Mouse (Mus musculus) lung, postnatal 25 days (tissue): ENCODE measurements at regions not wholly inside any gene's neighbourhood (a gene's known extent, or its start where the extent isn't known, plus 50 kb on each side); places are given as distances from the start of the nearest gene placed in this dataset.

Source experiments
- DNase-seq: peaks from one replicate; pipeline ENCODE4 v3.0.0; 2022; ENCODE audit warnings: low spot score

DNA sequence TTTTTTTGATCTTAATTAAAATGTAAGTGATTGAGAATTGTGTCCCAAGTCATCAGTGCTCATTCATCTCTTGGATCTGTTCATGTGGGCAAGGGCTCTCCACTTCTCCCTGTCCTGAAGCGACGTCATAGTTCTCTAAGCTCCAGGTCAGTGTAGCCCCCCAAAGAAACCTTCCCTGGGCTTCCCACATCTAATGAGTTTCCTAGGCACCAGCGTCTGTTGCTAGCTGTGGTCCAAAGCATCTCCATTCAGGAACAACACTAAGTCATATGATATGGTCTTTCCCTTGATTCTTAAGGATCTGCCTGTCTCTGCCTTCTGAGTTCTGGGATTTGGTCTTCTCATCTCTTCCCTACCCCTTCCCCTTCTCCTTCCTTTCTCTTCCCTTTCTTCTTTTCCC, 66.3 kb upstream of the Sox4 start:
- no peak for DNase-seq

GRCm38 (mm10) chr13:29016145-29016651, 62.7 kb upstream of the Sox4 start:
- DNase-seq, result no peak

- DNase-seq, result no peak
Measured at GRCm38 (mm10) chr13:29015605-29015994, 62.1 kb upstream of the Sox4 start.

- no peak for DNase-seq
Measured at GRCm38 (mm10) chr13:29014827-29015604, 61.5 kb upstream of the Sox4 start.

DNA sequence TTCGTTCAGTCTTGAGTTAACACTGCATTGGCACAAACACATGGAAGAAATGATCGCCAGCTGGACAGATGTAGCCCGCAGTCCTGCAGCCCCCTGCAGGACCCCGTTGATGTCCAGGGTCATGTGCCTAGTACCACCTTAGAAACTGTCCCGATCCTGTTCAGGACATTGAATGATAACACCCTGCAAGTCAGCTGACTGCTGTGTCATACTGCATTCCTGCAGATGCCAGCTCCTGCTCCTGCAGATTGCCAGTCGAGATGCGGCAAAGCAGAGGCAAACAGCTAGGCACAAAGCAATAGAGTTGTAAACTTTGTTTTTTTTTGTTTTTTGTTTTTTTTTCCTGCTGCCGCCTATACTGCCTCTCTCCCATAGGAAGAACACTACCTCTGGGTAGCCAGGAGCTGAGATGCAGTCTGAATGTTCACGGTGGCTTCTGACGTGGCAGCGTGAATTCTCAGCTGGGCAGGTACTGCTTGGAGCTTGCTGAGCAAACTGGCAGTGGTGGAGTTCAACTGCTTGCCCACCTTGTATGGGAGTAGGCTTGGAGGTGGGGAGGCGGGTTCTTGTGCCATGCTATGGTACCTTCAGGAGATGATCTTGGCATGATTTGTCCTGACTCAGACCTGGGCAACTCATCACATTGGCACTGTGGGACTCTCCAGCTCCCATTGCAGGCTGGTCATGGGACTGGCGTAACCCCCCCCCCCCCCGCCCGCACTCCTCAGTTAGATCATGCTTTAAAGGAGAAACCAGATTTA, 60.7 kb upstream of the Sox4 start:
- DNase-seq, result no peak

DNA sequence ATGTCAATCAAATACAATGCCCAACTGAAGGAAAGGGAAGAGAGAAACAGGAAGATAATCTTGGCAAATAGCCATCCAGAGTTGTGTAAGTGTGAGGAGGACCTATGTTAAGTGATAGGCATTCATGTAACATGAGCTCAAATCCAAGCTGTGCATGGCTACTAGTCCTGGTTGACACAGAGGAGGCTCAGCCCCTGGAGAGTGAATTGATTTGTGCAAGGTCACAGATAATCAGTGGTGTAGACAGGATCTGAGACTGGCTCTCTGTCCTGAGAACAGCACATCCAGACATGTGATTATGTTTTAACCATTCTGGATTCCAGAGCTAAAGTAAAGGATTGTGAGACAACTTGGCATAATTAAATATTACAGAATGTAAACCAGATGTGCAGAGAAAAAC, 53.0 kb upstream of the Sox4 start:
- DNase-seq, result no peak
